Mouse (Mus musculus) midbrain, embryonic 10.5 days (tissue): ENCODE data around the gene Vstm2a. TPM values are rescaled to one million over a fixed set of nuclear protein-coding genes. Genes with fewer than 3 reads are reported as not detected.

Experiments used
- DNase-seq: peaks from one replicate; pipeline ENCODE4 v3.0.0-alpha.2; 2017; ENCODE audit warnings: low spot score
- H3K27ac ChIP-seq: fragments of 300-500 bp; sonication (generic); replicated peaks from 2 replicates; pipeline ENCODE4 v1.5.1; 2016; ENCODE audit warnings: mild to moderate bottlenecking
- H3K27me3 ChIP-seq: fragments of 300-500 bp; sonication (generic); 2 replicates; pipeline ENCODE4 v1.6.1; 2016; ENCODE audit warnings: low read depth, mild to moderate bottlenecking; ENCODE audit not compliant: poor library complexity, severe bottlenecking
- H3K36me3 ChIP-seq: fragments of 300-500 bp; sonication (generic); 2 replicates; pipeline ENCODE4 v1.6.1; 2016; ENCODE audit warnings: mild to moderate bottlenecking, moderate library complexity
- H3K4me1 ChIP-seq: fragments of 300-500 bp; sonication (generic); 2 replicates; pipeline ENCODE4 v1.6.1; 2016
- H3K4me3 ChIP-seq: fragments of 300-500 bp; sonication (generic); 2 replicates; pipeline ENCODE4 v1.5.1; 2016; ENCODE audit warnings: mild to moderate bottlenecking, moderate library complexity
- H3K9me3 ChIP-seq: fragments of 300-500 bp; sonication (generic); replicated peaks from 2 replicates; pipeline ENCODE4 v1.6.1; 2016; ENCODE audit warnings: mild to moderate bottlenecking
- whole genome bisulfite sequencing: fragments of 180-500 bp; shearing (Covaris S2); methylation state at CpG from one replicate; pipeline ENCODE4 v1.1.7; 2016; 5-methylcytosine and 5-hydroxymethylcytosine counted together
- polyA plus RNA-seq: library from polyadenylated mRNA; unstranded; fragments of >200 nt; fragmentation: Nextera tagmentation; extraction: Ambion mirVana; gene quantifications from 2 replicates; pipeline ENCODE4 v1.2.1, GENCODE M21; 2016

The Vstm2a gene
- polyA plus RNA-seq, 1 experiment from 2014 or later = 0.83 TPM

- no peaks in the 10 kb centered on the region for H3K36me3 ChIP-seq
- H3K27me3 ChIP-seq = no peaks in the 10 kb centered on the region
- no peak for DNase-seq
- H3K9me3 ChIP-seq = no peaks in the 10 kb centered on the region
- WGBS = 74% methylated on average over 3 of the region's 3 CpGs
- no peaks in the 10 kb centered on the region for H3K4me1 ChIP-seq
- no peak overlapping the region for H3K27ac ChIP-seq
- H3K4me3 ChIP-seq = no peak overlapping the region
These were observed 87.7 kb downstream of the Vstm2a start for GRCm38 (mm10) chr11:16345179-16345578.

DNA sequence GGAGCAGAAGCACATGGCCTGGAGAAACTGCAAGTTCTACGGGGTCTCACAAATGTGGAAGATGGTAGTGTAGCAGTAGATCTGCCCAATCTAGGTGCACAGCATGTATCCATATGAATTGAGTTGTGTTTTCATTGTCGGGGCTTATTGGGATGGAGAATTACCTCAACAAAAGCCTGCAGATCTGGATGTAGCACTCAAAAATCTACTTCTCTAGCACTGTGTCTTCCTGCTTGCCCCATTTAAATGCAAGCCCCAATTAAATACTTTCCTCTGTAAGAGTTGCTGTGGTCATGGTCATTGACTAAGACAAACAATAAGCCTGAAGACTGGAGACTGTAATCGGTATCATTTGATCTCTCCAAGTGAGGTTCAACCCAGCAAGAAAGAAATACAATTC is 88.2 kb downstream of the Vstm2a start:
- WGBS = 86% methylated on average over 3 of the region's 3 CpGs
- no peaks in the 10 kb centered on the region for H3K9me3 ChIP-seq
- no peaks in the 10 kb centered on the region for H3K27me3 ChIP-seq
- H3K27ac ChIP-seq = no peak overlapping the region
- H3K4me3 ChIP-seq = no peak overlapping the region
- DNase-seq = no peak
- no peaks in the 10 kb centered on the region for H3K36me3 ChIP-seq
- H3K4me1 ChIP-seq = no peaks in the 10 kb centered on the region

GRCm38 (mm10) chr11:16351915-16352314 is 94.4 kb downstream of the Vstm2a start:
- DNase-seq = no peak
- H3K27ac ChIP-seq = no peak overlapping the region
- H3K9me3 ChIP-seq = no peaks in the 10 kb centered on the region
- no peaks in the 10 kb centered on the region for H3K4me1 ChIP-seq
- 90% methylated on average over 4 of the region's 4 CpGs for WGBS
- no peaks in the 10 kb centered on the region for H3K27me3 ChIP-seq
- H3K4me3 ChIP-seq = no peak overlapping the region
- H3K36me3 ChIP-seq = no peaks in the 10 kb centered on the region

GRCm38 (mm10) chr11:16354356-16354755 is 96.8 kb downstream of the Vstm2a start:
- Histone ChIP-seq H3K4me1 (no peaks in the 10 kb centered on the region), H3K4me3 (no peak overlapping the region), H3K9me3 (no peaks in the 10 kb centered on the region), H3K27me3 (no peaks in the 10 kb centered on the region), H3K27ac (no peak overlapping the region), H3K36me3 (no peaks in the 10 kb centered on the region)
- no peak for DNase-seq

DNA sequence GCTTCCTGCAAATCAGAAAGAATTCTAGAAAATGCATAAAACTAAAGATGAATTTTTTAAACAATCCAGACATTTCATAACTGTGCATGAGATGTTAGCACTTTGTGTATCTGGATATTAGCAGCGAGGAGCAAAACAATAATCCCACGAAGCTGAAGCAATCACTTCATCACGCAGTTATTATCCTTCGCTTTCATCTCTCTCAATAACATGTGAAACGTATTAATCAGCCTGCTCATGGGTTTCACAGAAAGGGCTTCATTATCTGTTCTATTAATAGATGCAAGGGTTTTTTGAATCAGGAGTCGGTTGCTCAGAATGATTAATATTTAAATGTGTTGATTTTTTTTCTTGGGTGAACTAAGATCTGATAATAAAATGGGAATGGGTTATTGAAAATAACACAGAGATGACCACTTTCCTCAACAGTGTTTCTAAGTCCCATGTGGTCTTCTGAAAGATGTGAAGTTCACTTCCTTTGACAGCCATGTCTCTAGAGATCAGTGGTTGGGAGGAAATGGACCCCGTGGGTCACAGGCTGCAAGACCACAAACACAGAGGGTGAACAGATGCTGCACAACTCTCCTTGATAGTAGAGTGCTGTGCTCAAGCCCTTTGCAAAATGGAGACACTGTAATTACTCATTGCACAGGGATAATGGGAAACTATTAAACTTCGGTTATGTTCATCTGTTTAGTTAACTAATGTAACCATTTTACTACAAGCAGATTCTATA is 109.5 kb downstream of the Vstm2a start:
- H3K36me3 ChIP-seq = no peaks in the 10 kb centered on the region
- no peak overlapping the region for H3K27ac ChIP-seq
- WGBS = 87% methylated on average over 8 of the region's 8 CpGs
- no peaks in the 10 kb centered on the region for H3K9me3 ChIP-seq
- H3K4me3 ChIP-seq = no peak overlapping the region
- H3K4me1 ChIP-seq = no peaks in the 10 kb centered on the region
- DNase-seq = no peak
- H3K27me3 ChIP-seq = no peaks in the 10 kb centered on the region

DNA sequence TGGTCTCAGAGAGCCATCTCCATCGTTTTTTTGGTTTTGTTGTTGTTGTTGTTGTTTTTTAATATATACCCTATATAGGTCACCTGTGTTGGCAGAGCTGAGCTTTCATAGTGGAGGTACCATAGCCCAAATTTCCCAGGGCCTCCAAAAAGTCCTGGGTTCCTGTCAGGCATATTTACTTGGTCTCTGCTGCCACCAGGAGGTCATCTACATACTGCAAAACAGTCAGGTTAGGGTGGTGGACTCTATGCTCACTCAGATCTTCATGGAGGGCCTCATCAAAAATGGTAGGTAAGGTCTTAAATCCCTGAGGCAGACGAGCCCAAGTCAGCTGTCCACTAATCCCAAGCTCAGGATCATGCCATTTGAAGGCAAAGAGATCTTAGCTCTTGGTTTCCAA is 146.1 kb downstream of the Vstm2a start:
- WGBS = 47% methylated on average over 2 of the region's 2 CpGs
- H3K27ac ChIP-seq = no peak overlapping the region
- no peak overlapping the region for H3K4me3 ChIP-seq
- DNase-seq = no peak
- H3K27me3 ChIP-seq = no peaks in the 10 kb centered on the region
- H3K9me3 ChIP-seq = no peaks in the 10 kb centered on the region
- no peaks in the 10 kb centered on the region for H3K4me1 ChIP-seq
- H3K36me3 ChIP-seq = no peaks in the 10 kb centered on the region

- no peak overlapping the region for H3K4me3 ChIP-seq
- H3K4me1 ChIP-seq = no peaks in the 10 kb centered on the region
- DNase-seq = no peak
- no peaks in the 10 kb centered on the region for H3K36me3 ChIP-seq
- WGBS = 83% methylated on average over 1 of the region's 1 CpGs
- H3K27me3 ChIP-seq = no peaks in the 10 kb centered on the region
- no peaks in the 10 kb centered on the region for H3K9me3 ChIP-seq
- H3K27ac ChIP-seq = no peak overlapping the region
These were observed 154.2 kb downstream of the Vstm2a start for GRCm38 (mm10) chr11:16411736-16412135.

DNA sequence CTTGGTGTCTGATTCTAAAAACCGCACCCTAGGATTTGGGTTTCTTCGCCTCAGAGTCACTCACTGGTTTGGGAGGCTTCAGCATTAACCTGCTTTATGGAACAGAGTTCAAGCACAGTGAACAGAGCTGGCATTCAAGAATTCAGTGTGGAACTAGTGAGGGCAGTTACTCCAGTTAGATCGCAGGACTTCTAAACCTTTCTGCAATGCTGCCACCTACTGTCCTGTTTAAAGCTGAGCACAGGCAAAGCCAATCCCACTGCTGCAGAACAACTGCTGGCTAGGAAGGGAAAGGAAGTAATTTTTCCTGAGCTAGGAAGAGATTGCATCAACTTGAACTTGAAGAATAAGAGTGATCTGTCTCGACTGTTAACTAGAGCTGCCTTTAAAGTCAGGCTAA is 155.1 kb downstream of the Vstm2a start:
- no peaks in the 10 kb centered on the region for H3K36me3 ChIP-seq
- no peak overlapping the region for H3K4me3 ChIP-seq
- no peaks in the 10 kb centered on the region for H3K4me1 ChIP-seq
- no peaks in the 10 kb centered on the region for H3K27me3 ChIP-seq
- DNase-seq = peak; percentile 53
- no peaks in the 10 kb centered on the region for H3K9me3 ChIP-seq
- WGBS = 25% methylated on average over 4 of the region's 4 CpGs
- H3K27ac ChIP-seq = no peak overlapping the region

GRCm38 (mm10) chr11:16413077-16413644 is 155.6 kb downstream of the Vstm2a start:
- Histone ChIP-seq H3K4me3 (no peak overlapping the region), H3K36me3 (no peaks in the 10 kb centered on the region), H3K27me3 (no peaks in the 10 kb centered on the region), H3K27ac (no peak overlapping the region), H3K4me1 (no peaks in the 10 kb centered on the region), H3K9me3 (no peaks in the 10 kb centered on the region)
- WGBS = 35% methylated on average over 1 of the region's 1 CpGs
- no peak for DNase-seq

DNA sequence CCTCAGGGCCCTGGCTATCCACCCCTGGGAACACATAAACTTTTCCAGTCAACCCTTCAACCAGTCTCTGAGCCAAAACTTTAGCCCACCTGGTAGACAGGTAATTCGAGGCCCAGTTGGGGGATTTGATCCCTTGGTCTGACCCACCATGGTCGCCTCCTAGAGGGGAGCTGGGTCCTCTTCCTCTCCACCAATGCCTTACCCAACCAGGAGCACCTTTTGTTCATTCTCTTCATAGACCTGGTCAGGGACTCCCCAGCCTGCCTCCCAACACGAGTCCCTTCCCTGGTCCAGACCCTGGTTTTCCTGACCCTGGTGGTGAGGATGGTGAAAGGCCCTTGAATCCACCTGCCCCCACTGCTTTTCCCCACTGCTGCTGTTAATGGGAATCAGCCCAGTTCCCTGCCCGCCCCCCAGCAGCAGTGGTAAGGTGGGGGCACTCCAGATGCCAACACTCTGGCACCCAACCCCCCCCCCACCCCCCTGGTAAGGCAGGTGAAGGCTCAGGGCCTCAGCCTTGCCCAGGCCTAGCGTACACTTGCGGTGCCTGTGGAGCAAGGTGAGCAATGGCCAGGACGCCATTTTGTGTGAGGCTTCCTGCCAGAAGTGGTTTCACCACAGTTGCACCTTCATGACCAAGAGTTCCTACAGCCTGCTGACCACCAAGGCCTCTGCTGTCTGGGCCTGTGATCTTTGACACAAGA is 182.2 kb downstream of the Vstm2a start:
- 87% methylated on average over 7 of the region's 7 CpGs for WGBS
- H3K4me3 ChIP-seq = no peak overlapping the region
- H3K36me3 ChIP-seq = no peaks in the 10 kb centered on the region
- H3K4me1 ChIP-seq = no peaks in the 10 kb centered on the region
- H3K27ac ChIP-seq = no peak overlapping the region
- H3K9me3 ChIP-seq = no peaks in the 10 kb centered on the region
- no peaks in the 10 kb centered on the region for H3K27me3 ChIP-seq
- DNase-seq = no peak
